Mouse (Mus musculus) limb, embryonic 14.5 days (tissue): ENCODE results near the gene Cd248. TPM values are rescaled to one million over a fixed set of nuclear protein-coding genes. Genes with fewer than 3 reads are reported as not detected.

Experiments
- ATAC-seq: fragments of 200-750 bp; cut with Nextera tagmentation; 2 replicates; pipeline ENCODE4 v1.8.0; 2017; ENCODE audit warnings: low read depth, moderate number of reproducible peaks, moderate TSS enrichment; ENCODE audit not compliant: low FRiP score
- DNase-seq: peaks from one replicate; pipeline ENCODE4 v3.0.0-alpha.2; 2015; ENCODE audit warnings: low spot score
- H3K27ac ChIP-seq: fragments of 300-500 bp; sonication (generic); replicated peaks from 2 replicates; pipeline ENCODE4 v1.5.1; 2014; ENCODE audit warnings: low read depth, mild to moderate bottlenecking, low read length, moderate library complexity, mixed read lengths
- H3K27me3 ChIP-seq: fragments of 300-500 bp; sonication (generic); 2 replicates; pipeline ENCODE4 v1.6.1; 2014; ENCODE audit warnings: low read length, mixed read lengths; ENCODE audit not compliant: control insufficient read depth, insufficient read depth
- H3K36me3 ChIP-seq: fragments of 300-500 bp; sonication (generic); 2 replicates; pipeline ENCODE4 v1.6.1; 2014; ENCODE audit warnings: mild to moderate bottlenecking, low read length, moderate library complexity, mixed read lengths; ENCODE audit not compliant: control insufficient read depth, insufficient read depth
- H3K4me1 ChIP-seq: fragments of 300-500 bp; sonication (generic); 2 replicates; pipeline ENCODE4 v1.6.1; 2014; ENCODE audit warnings: antibody characterized with exemption, low read length, mixed read lengths; ENCODE audit not compliant: control insufficient read depth, insufficient read depth
- H3K4me2 ChIP-seq: fragments of 300-500 bp; sonication (generic); replicated peaks from 2 replicates; pipeline ENCODE4 v1.6.1; 2014; ENCODE audit warnings: low read depth, mild to moderate bottlenecking, low read length, moderate library complexity; ENCODE audit not compliant: severe bottlenecking
- H3K4me3 ChIP-seq: fragments of 300-500 bp; sonication (generic); replicated peaks from 2 replicates; pipeline ENCODE4 v1.5.1; 2014; ENCODE audit warnings: low read length
- H3K9ac ChIP-seq: fragments of 300-500 bp; sonication (generic); 2 replicates; pipeline ENCODE4 v1.6.1; 2014; ENCODE audit warnings: mild to moderate bottlenecking, low read depth, low read length, moderate library complexity; ENCODE audit not compliant: severe bottlenecking
- H3K9me3 ChIP-seq: fragments of 300-500 bp; sonication (generic); 2 replicates; pipeline ENCODE4 v1.6.1; 2016; ENCODE audit warnings: low read length; ENCODE audit not compliant: control insufficient read depth
- POLR2A ChIP-seq: fragments of 200-500 bp; IDR thresholded peaks from 2 replicates; pipeline ENCODE4 v1.8.0; 2012; ENCODE audit warnings: inconsistent platforms, mild to moderate bottlenecking, moderate library complexity, borderline replicate concordance; ENCODE audit not compliant: insufficient read depth, insufficient read length; ENCODE audit errors: extremely low read depth
- WGBS: fragments of 180-500 bp; shearing (Covaris S2); extraction: QIAGEN DNeasy Blood & Tissue Kit; methylation state at CpG from one replicate; pipeline ENCODE4 v1.1.7; 2014; 5-methylcytosine and 5-hydroxymethylcytosine counted together
- polyA plus RNA-seq, 2 experiments: library from polyadenylated mRNA; depleted of rRNA in 1 of 2; stranded (reverse) in 1 of 2; unstranded in 1 of 2; fragments of >200 nt; fragmentation: Nextera tagmentation in 1 of 2; extraction: Ambion mirVana in 1 of 2; gene quantifications; 2 replicates each; pipeline versions ENCODE4 v1.2.1 to v1.2.3; 2012 to 2014

Gene Cd248
- polyA plus RNA-seq, 2 experiments, result 97.5 to 127 TPM

GRCm38 (mm10) chr19:5094746-5095417 is 27.0 kb downstream of the Cd248 start:
- Histone ChIP-seq H3K36me3 (peaks cover 44% of the 10 kb centered on the region), H3K9me3 (no peaks in the 10 kb centered on the region), H3K27ac (0 out of 2 replicates have a peak overlapping the region, but pooled peaks have one; percentile 26), H3K4me1 (peaks cover 38% of the 10 kb centered on the region), H3K4me3 (no peak overlapping the region; the same call in 1 of the 2 replicates), H3K27me3 (no peaks in the 10 kb centered on the region), H3K4me2 (peak overlapping the region; percentile 35), H3K9ac (no peak overlapping the region)
- ATAC-seq (no peak; the same call in 1 of the 2 replicates), DNase-seq (no peak)
- no peak for TF ChIP-seq POLR2A
- 45% methylated on average over 11 of the region's 11 CpGs for WGBS

DNA sequence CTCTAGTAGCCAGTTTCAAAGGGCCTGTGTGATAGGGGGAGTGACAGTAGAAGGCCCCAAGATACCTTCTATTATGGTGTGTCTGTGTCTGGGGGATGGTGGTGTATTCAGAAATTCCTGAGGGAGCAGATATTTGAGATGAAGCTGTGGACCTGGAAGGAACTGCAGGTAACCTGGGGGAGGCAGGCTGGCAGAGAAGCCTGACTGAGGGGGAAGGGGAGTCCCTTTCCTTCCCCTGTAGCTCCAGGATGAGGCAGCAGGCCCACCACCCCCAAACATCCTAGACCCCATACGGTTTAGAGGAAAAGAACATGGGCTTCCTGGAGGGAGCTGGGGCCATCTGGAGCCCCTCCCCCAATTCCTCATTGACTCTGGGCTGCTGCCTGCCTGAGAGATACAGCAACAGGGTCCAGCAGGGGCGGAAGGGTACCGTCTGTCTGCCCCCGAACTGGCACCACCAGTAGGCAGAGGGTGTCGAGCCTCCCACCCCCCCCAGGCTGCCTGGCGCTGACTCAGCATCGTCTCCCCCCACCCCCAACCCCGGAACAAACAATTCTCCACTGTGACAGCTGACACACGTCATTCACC is 28.1 kb downstream of the Cd248 start:
- no peak overlapping the region for H3K27ac ChIP-seq
- peaks cover 38% of the 10 kb centered on the region for H3K4me1 ChIP-seq
- peak overlapping the region; percentile 99; the same call in 1 of the 2 replicates for H3K4me2 ChIP-seq
- no peak overlapping the region for H3K4me3 ChIP-seq
- WGBS, result 7% methylated on average over 9 of the region's 9 CpGs
- H3K36me3 ChIP-seq, result peaks cover 44% of the 10 kb centered on the region
- no peaks in the 10 kb centered on the region for H3K27me3 ChIP-seq
- no peak for TF ChIP-seq POLR2A
- DNase-seq (no peak), ATAC-seq (no peak)
- H3K9ac ChIP-seq, result peak overlapping the region; percentile 34
- no peaks in the 10 kb centered on the region for H3K9me3 ChIP-seq

GRCm38 (mm10) chr19:5097521-5098362 is 29.9 kb downstream of the Cd248 start:
- Histone ChIP-seq H3K4me2 (peak overlapping the region; percentile 99), H3K9me3 (no peaks in the 10 kb centered on the region), H3K4me1 (peaks cover 38% of the 10 kb centered on the region), H3K27ac (no peak overlapping the region), H3K36me3 (peaks cover 44% of the 10 kb centered on the region), H3K9ac (peak overlapping the region; percentile 90), H3K27me3 (no peaks in the 10 kb centered on the region), H3K4me3 (peak overlapping the region; percentile 74)
- WGBS, result 5% methylated on average over 25 of the region's 31 CpGs
- no peak for ATAC-seq
- no peak for DNase-seq
- TF ChIP-seq POLR2A, result no peak

GRCm38 (mm10) chr19:5098363-5099143 is 30.7 kb downstream of the Cd248 start, which contains the start of gene Cnih2:
Gene Cnih2, minus strand, starts transcription at chr19:5098521.
- Histone ChIP-seq H3K9me3 (no peaks in the 10 kb centered on the region), H3K4me2 (peak within 1 kb of the TSS; percentile 99), H3K9ac (peak within 1 kb of the TSS; percentile 90), H3K4me3 (peak within 1 kb of the TSS; percentile 74), H3K27me3 (no peaks in the 10 kb centered on the region), H3K27ac (no peak within 1 kb of the TSS), H3K36me3 (peaks cover 44% of the 10 kb centered on the region), H3K4me1 (peaks cover 38% of the 10 kb centered on the region)
- DNase-seq (peak; percentile 61), ATAC-seq (peak; percentile 72)
- 5% methylated on average over 29 of the region's 48 CpGs for WGBS
- TF ChIP-seq POLR2A, result no peak
